Mouse (Mus musculus): ENCODE measurements at regions not wholly inside any gene's neighbourhood (a gene's known extent, or its start where the extent isn't known, plus 50 kb on each side); places are given as distances from the start of the nearest gene placed in this dataset.

DNA sequence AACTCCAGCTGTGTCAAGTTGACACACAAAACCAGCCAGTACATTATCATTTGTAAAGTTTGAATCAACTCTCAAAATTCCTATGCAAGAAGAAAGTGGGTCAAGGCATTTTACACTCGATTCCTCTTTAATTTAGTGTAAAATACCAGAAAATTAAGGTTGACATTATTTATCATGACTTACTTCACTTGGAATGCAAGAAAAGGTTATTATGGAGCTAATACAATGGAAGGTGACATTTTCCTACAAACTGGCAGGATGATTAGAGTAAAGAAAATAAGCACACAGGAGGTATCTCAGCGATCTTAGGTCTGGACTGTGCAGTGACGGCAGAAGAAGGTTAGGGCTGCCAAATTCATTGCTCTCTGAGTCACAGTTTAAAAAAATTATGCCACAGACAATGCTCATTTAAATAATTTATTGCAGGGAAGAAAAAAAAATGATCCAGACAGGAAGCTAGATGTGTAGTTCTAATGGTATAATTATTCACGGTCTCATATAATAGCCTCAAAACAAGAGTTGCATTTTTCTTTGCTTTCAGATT, 405.2 kb downstream of the Hace1 start:
- Histone ChIP-seq H3K9ac (replicated peaks; ENCODE audit: low read length, poor library complexity, severe bottlenecking) (no peak overlapping the region), H3K9me3 (ENCODE audit: low read length) (no peaks in the 10 kb centered on the region), H3K4me3 (ENCODE audit: low read depth, low read length) (no peak overlapping the region), H3K4me2 (ENCODE audit: low read depth, low read length, poor library complexity, severe bottlenecking) (no peak overlapping the region), H3K27me3 (ENCODE audit: insufficient read depth, low read length) (no peaks in the 10 kb centered on the region), H3K36me3 (ENCODE audit: insufficient read depth, low read length) (no peaks in the 10 kb centered on the region), H3K27ac (ENCODE audit: low read depth, low read length) (no peak overlapping the region), H3K4me1 (ENCODE audit: insufficient read depth, low read length) (no peaks in the 10 kb centered on the region)
- DNase-seq (ENCODE audit: low spot score) (no peak), ATAC-seq (ENCODE audit: low FRiP score) (no peak)
- 60% methylated on average over 4 of the region's 4 CpGs for WGBS
- TF ChIP-seq CTCF (IDR thresholded peaks at IDR 0.05): no peak

DNA sequence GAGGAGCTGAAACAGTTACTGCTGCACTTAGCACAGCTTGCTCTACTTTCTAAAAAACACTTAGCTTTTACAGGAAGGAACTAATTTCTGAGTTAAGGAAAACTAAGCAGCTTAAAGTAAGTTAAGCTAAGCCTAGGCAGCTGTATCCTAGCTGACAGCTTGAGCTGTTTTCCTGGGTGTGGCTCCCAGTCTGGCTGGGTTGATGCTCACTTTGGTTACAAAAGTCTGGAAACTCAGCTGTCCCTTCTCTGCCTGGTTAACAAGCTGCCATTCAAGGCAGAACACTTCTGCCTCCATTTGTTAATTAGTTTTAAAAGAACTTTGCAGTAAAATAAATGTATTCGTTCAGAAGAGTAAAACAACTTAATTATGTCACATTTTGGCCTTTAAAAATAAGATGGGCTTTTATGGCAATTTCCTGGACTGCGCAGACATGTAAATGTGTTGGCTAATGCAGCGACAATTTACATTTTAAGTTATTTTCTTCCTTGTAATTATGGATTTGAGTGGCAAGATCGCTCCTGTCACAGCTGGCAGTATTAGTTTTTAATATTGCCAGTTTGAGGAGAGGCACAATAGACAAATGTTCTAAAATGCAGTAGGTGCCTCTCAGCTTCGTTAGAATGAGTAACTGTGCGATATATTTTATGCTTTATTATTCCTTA, 406.2 kb downstream of the Hace1 start:
- Histone ChIP-seq H3K36me3 (ENCODE audit: insufficient read depth, low read length) (no peaks in the 10 kb centered on the region), H3K4me3 (ENCODE audit: low read depth, low read length) (no peak overlapping the region), H3K27me3 (ENCODE audit: insufficient read depth, low read length) (no peaks in the 10 kb centered on the region), H3K9ac (replicated peaks; ENCODE audit: low read length, poor library complexity, severe bottlenecking) (no peak overlapping the region), H3K9me3 (ENCODE audit: low read length) (no peaks in the 10 kb centered on the region), H3K4me1 (ENCODE audit: insufficient read depth, low read length) (no peaks in the 10 kb centered on the region), H3K4me2 (ENCODE audit: low read depth, low read length, poor library complexity, severe bottlenecking) (no peak overlapping the region), H3K27ac (ENCODE audit: low read depth, low read length) (no peak overlapping the region)
- no peak for DNase-seq (ENCODE audit: low spot score)
- no peak for ATAC-seq (ENCODE audit: low FRiP score)
- no peak for TF ChIP-seq CTCF (IDR thresholded peaks at IDR 0.05)
- 82% methylated on average over 6 of the region's 6 CpGs for WGBS

DNA sequence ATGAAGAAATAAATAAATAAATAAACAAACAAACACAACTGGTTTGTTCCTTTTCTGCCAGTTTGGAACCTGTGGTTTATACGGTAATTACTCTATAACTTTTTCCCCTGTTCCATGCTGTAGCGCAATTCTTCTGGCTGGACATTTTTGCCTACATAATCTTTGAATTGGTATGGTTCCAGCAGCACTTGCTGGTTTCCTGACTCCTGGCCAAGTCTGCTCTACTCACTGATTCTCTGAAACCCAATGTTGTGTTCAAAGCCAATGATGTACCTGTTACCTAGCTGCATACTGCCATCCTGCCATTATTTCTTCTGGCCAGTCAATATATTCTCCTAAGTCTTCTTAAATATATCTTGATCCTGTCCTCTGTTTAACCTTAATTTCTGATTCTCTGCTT, 408.7 kb downstream of the Hace1 start:
- DNase-seq (ENCODE audit: low spot score) (peak; percentile 39), ATAC-seq (ENCODE audit: low FRiP score) (no peak)
- no peak overlapping the region for H3K4me2 ChIP-seq (ENCODE audit: low read depth, low read length, poor library complexity, severe bottlenecking)
- no peaks in the 10 kb centered on the region for H3K4me1 ChIP-seq (ENCODE audit: insufficient read depth, low read length)
- no peak for TF ChIP-seq CTCF (IDR thresholded peaks at IDR 0.05)
- no peak overlapping the region for H3K9ac ChIP-seq (replicated peaks; ENCODE audit: low read length, poor library complexity, severe bottlenecking)
- H3K9me3 ChIP-seq (ENCODE audit: low read length): no peaks in the 10 kb centered on the region
- no peaks in the 10 kb centered on the region for H3K27me3 ChIP-seq (ENCODE audit: insufficient read depth, low read length)
- no peak overlapping the region for H3K27ac ChIP-seq (ENCODE audit: low read depth, low read length)
- H3K36me3 ChIP-seq (ENCODE audit: insufficient read depth, low read length): no peaks in the 10 kb centered on the region
- 80% methylated on average over 2 of the region's 2 CpGs for WGBS
- no peak overlapping the region for H3K4me3 ChIP-seq (ENCODE audit: low read depth, low read length)

DNA sequence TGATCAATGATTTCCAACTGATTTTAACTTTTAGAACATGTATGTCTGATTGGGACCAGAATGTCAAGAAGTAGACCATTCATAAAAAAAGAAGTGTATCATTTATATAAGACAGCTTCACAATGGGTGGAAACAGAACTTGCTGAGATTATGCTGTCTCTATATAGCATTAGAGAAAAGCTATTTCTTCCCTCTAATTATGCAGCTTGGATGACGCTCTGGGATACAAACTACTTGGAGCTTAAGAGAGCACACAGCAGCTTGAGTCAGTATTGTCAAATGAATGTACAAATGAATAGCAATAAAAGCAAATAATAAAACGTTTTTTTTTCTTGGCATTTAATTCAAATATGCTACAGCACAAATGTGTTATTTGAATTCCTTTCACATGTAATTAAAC, 428.7 kb downstream of the Hace1 start:
- no peak for ATAC-seq (ENCODE audit: low FRiP score)
- DNase-seq (ENCODE audit: low spot score): no peak
- WGBS: 24% methylated on average over 2 of the region's 2 CpGs

DNA sequence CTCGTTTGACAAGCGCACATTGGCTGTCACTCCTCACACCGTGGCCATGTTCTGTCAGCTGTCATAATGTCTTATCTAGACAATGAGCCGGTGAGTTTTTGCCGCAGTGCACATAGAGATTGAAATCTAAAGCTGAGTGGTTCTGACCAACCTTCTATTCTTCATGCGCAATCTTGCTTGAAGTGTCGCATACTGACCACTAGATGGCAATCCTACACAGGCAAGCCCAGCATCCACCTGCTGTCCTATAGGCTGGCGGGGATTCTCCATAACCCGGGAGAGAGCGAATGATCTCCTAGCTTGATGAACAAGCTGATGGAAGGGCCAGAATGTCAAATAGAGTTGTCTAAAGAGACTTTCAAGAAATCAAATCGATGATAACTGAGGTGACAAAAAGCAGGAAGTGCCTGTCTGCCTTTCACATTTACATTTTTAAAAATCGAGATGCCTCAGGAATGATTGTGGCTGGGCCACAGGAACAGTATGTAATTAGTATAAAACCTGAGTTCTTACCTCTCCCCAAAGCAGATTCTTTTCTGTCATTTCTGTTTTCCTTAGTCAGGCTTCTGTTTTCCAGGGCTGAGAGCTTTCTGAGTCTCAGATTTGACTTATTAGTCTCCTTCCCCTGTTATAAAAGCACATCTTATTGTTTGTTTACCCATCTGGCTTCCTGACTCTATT, 434.4 kb downstream of the Hace1 start:
- Histone ChIP-seq H3K27me3 (ENCODE audit: insufficient read depth, low read length) (no peaks in the 10 kb centered on the region), H3K27ac (ENCODE audit: low read depth, low read length) (no peak overlapping the region), H3K4me2 (ENCODE audit: low read depth, low read length, poor library complexity, severe bottlenecking) (no peak overlapping the region), H3K9me3 (ENCODE audit: low read length) (no peaks in the 10 kb centered on the region), H3K36me3 (ENCODE audit: insufficient read depth, low read length) (no peaks in the 10 kb centered on the region), H3K4me1 (ENCODE audit: insufficient read depth, low read length) (no peaks in the 10 kb centered on the region), H3K4me3 (ENCODE audit: low read depth, low read length) (no peak overlapping the region), H3K9ac (replicated peaks; ENCODE audit: low read length, poor library complexity, severe bottlenecking) (no peak overlapping the region)
- peak; percentile 99 for TF ChIP-seq CTCF (IDR thresholded peaks at IDR 0.05)
- 16% methylated on average over 12 of the region's 12 CpGs for WGBS
- peak; percentile 91 for DNase-seq (ENCODE audit: low spot score)
- peak; percentile 86 for ATAC-seq (ENCODE audit: low FRiP score)

More for the DNA sequence above, 428.7 kb downstream of the Hace1 start:
- Histone ChIP-seq H3K4me1 (ENCODE audit: insufficient read depth, low read length) (no peaks in the 10 kb centered on the region), H3K36me3 (ENCODE audit: insufficient read depth, low read length) (no peaks in the 10 kb centered on the region), H3K27me3 (ENCODE audit: insufficient read depth, low read length) (no peaks in the 10 kb centered on the region), H3K9me3 (ENCODE audit: low read length) (no peaks in the 10 kb centered on the region), H3K27ac (ENCODE audit: low read depth, low read length) (no peak overlapping the region), H3K4me3 (ENCODE audit: low read depth, low read length) (no peak overlapping the region), H3K4me2 (ENCODE audit: low read depth, low read length, poor library complexity, severe bottlenecking) (no peak overlapping the region), H3K9ac (replicated peaks; ENCODE audit: low read length, poor library complexity, severe bottlenecking) (no peak overlapping the region)
- no peak for TF ChIP-seq CTCF (IDR thresholded peaks at IDR 0.05)

DNA sequence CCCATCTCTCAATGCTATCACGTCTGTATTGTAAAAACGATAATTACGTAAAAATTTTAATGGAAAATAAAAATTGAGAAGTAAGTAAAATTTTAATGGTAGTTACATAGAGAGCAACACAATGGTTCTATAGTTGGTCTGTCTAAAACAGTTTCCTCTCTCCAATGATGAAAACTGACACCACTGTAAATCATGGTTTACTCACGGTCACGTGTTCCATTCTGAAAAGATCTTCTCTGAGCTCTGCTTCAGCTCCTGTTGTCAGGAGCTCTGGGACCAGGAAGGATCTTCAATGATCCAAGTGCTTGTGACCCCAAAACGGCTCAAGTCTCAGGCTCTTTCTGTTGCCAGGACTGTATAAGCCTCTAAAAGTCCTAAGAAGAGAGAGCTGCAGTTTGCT, 435.0 kb downstream of the Hace1 start:
- H3K4me1 ChIP-seq (ENCODE audit: insufficient read depth, low read length): no peaks in the 10 kb centered on the region
- H3K9me3 ChIP-seq (ENCODE audit: low read length): no peaks in the 10 kb centered on the region
- DNase-seq (ENCODE audit: low spot score): no peak
- H3K27me3 ChIP-seq (ENCODE audit: insufficient read depth, low read length): no peaks in the 10 kb centered on the region
- H3K36me3 ChIP-seq (ENCODE audit: insufficient read depth, low read length): no peaks in the 10 kb centered on the region
- H3K4me3 ChIP-seq (ENCODE audit: low read depth, low read length): no peak overlapping the region
- no peak for ATAC-seq (ENCODE audit: low FRiP score)
- TF ChIP-seq CTCF (IDR thresholded peaks at IDR 0.05): no peak
- H3K27ac ChIP-seq (ENCODE audit: low read depth, low read length): no peak overlapping the region
- H3K4me2 ChIP-seq (ENCODE audit: low read depth, low read length, poor library complexity, severe bottlenecking): no peak overlapping the region
- WGBS: 81% methylated on average over 6 of the region's 6 CpGs
- no peak overlapping the region for H3K9ac ChIP-seq (replicated peaks; ENCODE audit: low read length, poor library complexity, severe bottlenecking)
